ENCODE assay signal across 29 mouse cellular contexts in genomic region chr7:139961141-139961540, GRCm38 (mm10). TPM values are rescaled to one million over a fixed set of nuclear protein-coding genes. Genes with fewer than 3 reads are reported as not detected.
DNase-seq lines count a peak whose midpoint lies in the region; ATAC-seq and TF ChIP-seq lines count a peak whose summit lies in the region.
"Had no signal": no experiment of that assay in that cellular context is flagged by ENCODE, and none has a peak within 500 bp of the region (broad histone marks: within the 10 kb centered on the region; RNA-seq: fewer than 3 reads in every experiment).

No protein-coding gene starts in this region.

- WGBS in midbrain, embryonic 13.5 days = 89% methylated on average over 10 of the region's 10 CpGs

- no peak overlapping the region for H3K9ac ChIP-seq in midbrain, embryonic 13.5 days (replicated peaks)
- H3K9ac ChIP-seq: embryonic facial prominence, embryonic 12.5 days; embryonic facial prominence, embryonic 15.5 days; hindbrain, embryonic 12.5 days; hindbrain, embryonic 15.5 days had no signal

- TF ChIP-seq CTCF in testis, adult 2 months (IDR thresholded peaks at IDR 0.05; ENCODE audit: control insufficient read depth, insufficient read depth, insufficient replicate concordance, low read depth, low read length) = no peak

- no peaks in the 10 kb centered on the region for H3K27me3 ChIP-seq in testis, adult 2 months (ENCODE audit: control insufficient read depth, insufficient read depth, low read length)
- H3K27me3 ChIP-seq in midbrain, embryonic 13.5 days = peaks cover 23% of the 10 kb centered on the region; the same call in 1 of the 2 replicates
- H3K27me3 ChIP-seq: hindbrain, embryonic 15.5 days had no signal

- H3K4me2 ChIP-seq in midbrain, embryonic 13.5 days (replicated peaks) = no peak overlapping the region
- H3K4me2 ChIP-seq: embryonic facial prominence, embryonic 12.5 days; embryonic facial prominence, embryonic 15.5 days; heart, embryonic 11.5 days; hindbrain, embryonic 12.5 days; hindbrain, embryonic 15.5 days had no signal

- H3K36me3 ChIP-seq in testis, adult 2 months (ENCODE audit: control insufficient read depth, insufficient read depth, low read length) = no peaks in the 10 kb centered on the region
- no peaks in the 10 kb centered on the region for H3K36me3 ChIP-seq in midbrain, embryonic 13.5 days
- H3K36me3 ChIP-seq: embryonic facial prominence, embryonic 12.5 days; embryonic facial prominence, embryonic 15.5 days; hindbrain, embryonic 12.5 days; hindbrain, embryonic 15.5 days had no signal

- no peak; the same call in none of the 2 replicates for TF ChIP-seq POLR2A in testis, adult 2 months (IDR thresholded peaks at IDR 0.05; ENCODE audit: control insufficient read depth, low read depth, low read length)

- H3K9me3 ChIP-seq in midbrain, embryonic 13.5 days = no peaks in the 10 kb centered on the region
- H3K9me3 ChIP-seq: embryonic facial prominence, embryonic 12.5 days; embryonic facial prominence, embryonic 15.5 days; hindbrain, embryonic 12.5 days; hindbrain, embryonic 15.5 days had no signal

- DNase-seq in adrenal gland, adult (ENCODE audit: inconsistent age in 2 of 2, low spot score in 1 of 2) = peak; percentile 87 to 93
- DNase-seq in adrenal gland, postnatal 4 days (ENCODE audit: low spot score in 2 of 2) = no peak
- DNase-seq in adrenal gland, adult 2 months = peak; percentile 90
- peak; percentile 86 for DNase-seq in adrenal gland, postnatal 14 days
- no peak for DNase-seq in T-cell, adult 2 months (ENCODE audit: low spot score)
- no peak for DNase-seq in cerebellum, postnatal 25 days
- DNase-seq: cerebellum, adult 11-12 months; cerebellum, adult 8-10 months; cerebellum, postnatal 10 days; gastrocnemius, postnatal 14 days; heart, adult 11 months; kidney, adult 11 months had no signal

- peak overlapping the region; percentile 87 for H3K27ac ChIP-seq in testis, adult 2 months (ENCODE audit: control insufficient read depth, insufficient read depth, low read depth, low read length)
- no peak overlapping the region for H3K27ac ChIP-seq in midbrain, embryonic 13.5 days
- H3K27ac ChIP-seq: embryonic facial prominence, embryonic 12.5 days; embryonic facial prominence, embryonic 15.5 days; hindbrain, embryonic 12.5 days; hindbrain, embryonic 15.5 days had no signal

- H3K4me1 ChIP-seq in testis, adult 2 months (ENCODE audit: control insufficient read depth, insufficient read depth, low read length) = no peaks in the 10 kb centered on the region
- peaks cover 4% of the 10 kb centered on the region; the same call in 1 of the 2 replicates for H3K4me1 ChIP-seq in midbrain, embryonic 13.5 days (replicated peaks)
- H3K4me1 ChIP-seq: embryonic facial prominence, embryonic 12.5 days; embryonic facial prominence, embryonic 15.5 days had no signal

- no peak overlapping the region for H3K4me3 ChIP-seq in testis, adult 2 months (ENCODE audit: control insufficient read depth, low read depth, low read length)
- H3K4me3 ChIP-seq in midbrain, embryonic 13.5 days (replicated peaks) = no peak overlapping the region
- H3K4me3 ChIP-seq: embryonic facial prominence, embryonic 12.5 days; embryonic facial prominence, embryonic 15.5 days; hindbrain, embryonic 12.5 days; hindbrain, embryonic 15.5 days had no signal

- ATAC-seq in midbrain, embryonic 13.5 days = no peak
- ATAC-seq: forebrain, embryonic 14.5 days had no signal

RNA-seq across cellular contexts. Expression of gene 6430531B16Rik, which starts 17.4 kb away (rescaled TPM):
- 1 to 10 TPM in 1 of 2 experiments, under 1 TPM in 1; 0.54 to 1.2 TPM for total RNA-seq in adrenal gland, postnatal 4 days (2021)
- not detected for total RNA-seq in adrenal gland, adult 2 months (2021)
- polyA plus RNA-seq in adrenal gland, adult 2 months (2012; rRNA removed) = 0.19 and 0.80 TPM in 2 replicates
- not detected in 2 replicates for total RNA-seq in adrenal gland, postnatal 14 days (2021)
- polyA plus RNA-seq in testis, adult 2 months (2012; rRNA removed) = 108 and 114 TPM in 2 replicates
- 0.75 and 0.96 TPM in 2 replicates for polyA plus RNA-seq in midbrain, embryonic 13.5 days (2015; fragmentation: Nextera tagmentation; extraction: Ambion mirVana)
- total RNA-seq: gastrocnemius, postnatal 14 days; gastrocnemius, postnatal 4 days; heart, adult 8-10 months; heart, postnatal 25 days had no signal
- polyA plus RNA-seq: heart, embryonic 14.5 days; intestine, embryonic 14.5 days had no signal

RNA-seq across cellular contexts. Expression of gene Utf1, which starts 17.6 kb away (rescaled TPM):
- total RNA-seq in adrenal gland, postnatal 4 days (2021) = not detected
- total RNA-seq in adrenal gland, adult 2 months (2021) = not detected
- 0.10 and 0.22 TPM in 2 replicates for polyA plus RNA-seq in adrenal gland, adult 2 months (2012; rRNA removed)
- total RNA-seq in adrenal gland, postnatal 14 days (2021) = not detected in 2 replicates
- 1.5 and 2.1 TPM in 2 replicates for polyA plus RNA-seq in testis, adult 2 months (2012; rRNA removed)
- polyA plus RNA-seq in midbrain, embryonic 13.5 days (2015; fragmentation: Nextera tagmentation; extraction: Ambion mirVana) = not detected in 2 replicates
- total RNA-seq: gastrocnemius, postnatal 14 days; gastrocnemius, postnatal 4 days; heart, adult 8-10 months; heart, postnatal 25 days; hematopoietic stem cell, adult 5-6 weeks had no signal
- polyA plus RNA-seq: brain, embryonic 14.5 days; forebrain, embryonic 11.5 days; forebrain, embryonic 14.5 days; heart, embryonic 11.5 days; heart, embryonic 14.5 days; heart, postnatal 0 days; hindbrain, embryonic 12.5 days; hindbrain, embryonic 15.5 days; intestine, embryonic 14.5 days had no signal

RNA-seq across cellular contexts. Expression of gene Adam8, which starts 31.2 kb away (rescaled TPM):
- total RNA-seq in adrenal gland, postnatal 4 days (2021) = 1 to 10 TPM; 1.8 to 2.0 TPM
- total RNA-seq in adrenal gland, adult 2 months (2021) = 1 to 10 TPM; 1.9 to 3.3 TPM
- polyA plus RNA-seq in adrenal gland, adult 2 months (2012; rRNA removed) = 3.4 and 3.5 TPM in 2 replicates
- 1.5 and 3.0 TPM in 2 replicates for total RNA-seq in adrenal gland, postnatal 14 days (2021)
- 6.9 and 7.0 TPM in 2 replicates for polyA plus RNA-seq in testis, adult 2 months (2012; rRNA removed)
- 3.8 and 4.0 TPM in 2 replicates for polyA plus RNA-seq in midbrain, embryonic 13.5 days (2015; fragmentation: Nextera tagmentation; extraction: Ambion mirVana)

Comparison
In these comparisons a context has a peak if more than half of its experiments do, and no peak if none do; other contexts are left out.
1. DNase-seq: peak in adrenal gland, adult (2 of 2), adrenal gland, adult 2 months (single experiment) and adrenal gland, postnatal 14 days (single experiment); none in adrenal gland, postnatal 4 days (0 of 2), T-cell, adult 2 months (single experiment) and cerebellum, postnatal 25 days (0 of 2).